Mouse (Mus musculus): ENCODE results near the gene Krtap10-10. TPM values are rescaled to one million over a fixed set of nuclear protein-coding genes. Genes with fewer than 3 reads are reported as not detected.

Gene Krtap10-10
- polyA plus RNA-seq (2014; fragmentation: Illumina TruSeq; extraction: RNeasy Lipid Tissue Mini Kit (QIAGEN cat#74804); ENCODE audit: low read depth, low replicate concordance) = not detected

GRCm38 (mm10) chr10:77835647-77836046 lies at the start of gene Krtap10-10:
Gene Krtap10-10, plus strand, starts transcription at chr10:77835947.

DNA sequence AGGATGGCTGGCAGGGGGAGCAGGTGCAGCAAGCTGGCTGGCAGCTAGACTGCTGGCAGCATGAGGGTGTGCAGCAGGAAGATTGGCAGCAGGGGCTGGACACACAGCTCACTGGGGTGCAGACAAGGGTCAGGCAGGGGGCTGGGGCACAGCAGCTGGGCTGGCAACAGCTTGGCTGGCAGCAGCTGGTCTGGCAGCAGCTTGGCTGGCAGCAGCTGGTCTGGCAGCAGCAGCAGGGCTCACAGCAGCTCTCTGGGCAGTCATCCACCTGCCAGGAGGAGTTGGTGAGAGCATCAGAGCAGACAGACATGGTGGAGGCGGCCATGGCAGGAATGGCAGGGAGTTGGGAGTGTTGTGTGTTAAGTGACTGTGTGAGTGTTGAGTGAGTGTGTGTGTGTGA lies 47.9 kb upstream of the Krtap10-10 start, which contains the start of gene Gm7137:
Gm7137 (minus strand) TSS at position 325 of the 400 bp plus-strand sequence.

GRCm38 (mm10) chr10:77794976-77795375 lies 40.8 kb upstream of the Krtap10-10 start, which contains the start of gene Gm9639:
Gene Gm9639, minus strand, starts transcription at chr10:77795076.

DNA sequence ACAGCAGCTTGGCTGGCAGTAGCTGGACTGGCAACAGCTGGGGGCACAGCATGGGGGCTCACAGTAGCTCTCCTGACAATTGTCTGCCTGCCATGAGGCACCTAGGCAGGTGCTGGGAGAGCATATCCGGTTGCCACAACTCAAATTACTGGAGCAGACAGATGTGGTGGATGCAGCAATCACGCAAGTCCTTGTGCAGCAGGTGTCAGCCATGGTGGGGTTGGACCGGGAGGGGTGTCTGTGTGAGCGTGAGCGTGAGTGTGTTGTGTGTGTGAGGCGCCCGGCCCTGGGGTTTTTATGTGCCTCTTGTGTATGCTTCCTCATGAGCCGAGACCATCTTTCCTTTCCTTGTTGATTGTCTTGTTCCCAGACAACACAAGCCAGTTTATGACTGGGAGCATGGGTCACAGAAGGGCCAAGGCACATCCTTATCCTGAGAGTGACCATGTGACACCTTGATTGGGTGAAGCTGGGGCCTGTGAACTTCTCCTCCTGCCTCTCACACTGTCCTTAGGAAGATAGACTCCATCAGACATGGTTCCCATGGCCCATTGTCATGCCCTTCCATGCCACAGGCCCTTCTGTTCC lies 36.7 kb upstream of the Krtap10-10 start, which contains the start of gene Gm19668:
Gm19668 (minus strand) TSS at position 213 of the 588 bp plus-strand sequence.

DNA sequence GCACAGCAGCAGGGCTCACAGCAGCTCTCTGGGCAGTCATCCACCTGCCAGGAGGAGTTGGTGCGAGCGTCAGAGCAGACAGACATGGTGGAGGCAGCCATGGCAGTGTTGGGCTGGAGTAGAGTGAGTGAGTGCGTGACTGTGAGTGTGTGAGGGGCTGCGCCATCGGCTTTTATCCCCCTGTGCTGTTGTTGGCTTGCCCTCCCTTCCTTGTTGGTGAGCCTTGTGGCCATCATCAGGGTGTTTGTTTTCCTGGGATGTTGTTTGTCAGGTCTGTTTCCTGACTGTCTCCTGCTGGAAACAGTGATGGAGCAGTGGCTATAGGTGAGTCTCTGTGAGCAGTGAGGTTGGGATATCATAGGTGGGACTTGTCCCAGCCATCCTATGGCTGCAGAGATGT lies 24.0 kb upstream of the Krtap10-10 start, which contains the start of gene Gm9507:
Gm9507 (minus strand) TSS at position 101 of the 400 bp plus-strand sequence.

GRCm38 (mm10) chr10:77814382-77814781 lies 21.4 kb upstream of the Krtap10-10 start, which contains the start of gene Gm2696:
Gene Gm2696, plus strand, starts transcription at chr10:77814682.

DNA sequence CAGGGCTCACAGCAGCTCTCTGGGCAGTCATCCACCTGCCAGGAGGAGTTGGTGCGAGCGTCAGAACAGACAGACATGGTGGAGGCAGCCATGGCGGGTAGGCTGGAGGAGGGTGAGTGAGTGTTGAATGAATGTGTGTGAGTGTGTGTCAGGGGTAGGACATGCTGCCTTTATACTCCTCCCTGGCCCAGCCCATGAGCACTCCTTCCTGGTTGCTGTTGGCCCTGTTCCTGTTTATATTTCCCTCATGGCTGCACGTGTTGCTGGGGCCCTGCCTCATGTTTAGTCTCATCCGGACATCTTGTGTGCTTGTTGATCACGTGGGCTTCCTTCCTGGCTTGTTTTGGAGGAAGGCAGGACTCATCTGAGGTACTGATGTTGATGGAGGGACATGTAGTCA lies 8.8 kb upstream of the Krtap10-10 start, which contains the start of gene Krtap10-4:
Krtap10-4 (minus strand) TSS at position 145 of the 400 bp plus-strand sequence.

GRCm38 (mm10) chr10:77846503-77846902 lies 10.8 kb downstream of the Krtap10-10 start, which contains the start of gene Gm36176:
Gene Gm36176, plus strand, starts transcription at chr10:77846803.

GRCm38 (mm10) chr10:77852559-77852958 lies 16.8 kb downstream of the Krtap10-10 start, which contains the start of gene Gm10318:
Gene Gm10318, plus strand, starts transcription at chr10:77852859.

GRCm38 (mm10) chr10:77861675-77862074 lies 25.9 kb downstream of the Krtap10-10 start, which contains the start of gene Gm3285:
Gene Gm3285, plus strand, starts transcription at chr10:77861975.

Other genes starting within 250 kb of the Krtap10-10 start
- gene Sumo3, start 229.8 kb upstream of the Krtap10-10 start, polyA plus RNA-seq (2014; fragmentation: Illumina TruSeq; extraction: RNeasy Lipid Tissue Mini Kit (QIAGEN cat#74804); ENCODE audit: low read depth, low replicate concordance) = 72.2 TPM
- not detected for gene Gm49325, start 229.8 kb upstream of the Krtap10-10 start, polyA plus RNA-seq (2014; fragmentation: Illumina TruSeq; extraction: RNeasy Lipid Tissue Mini Kit (QIAGEN cat#74804); ENCODE audit: low read depth, low replicate concordance)
- gene Ube2g2, start 213.7 kb upstream of the Krtap10-10 start, polyA plus RNA-seq (2014; fragmentation: Illumina TruSeq; extraction: RNeasy Lipid Tissue Mini Kit (QIAGEN cat#74804); ENCODE audit: low read depth, low replicate concordance) = 10.8 TPM
- gene Tspear, start 149.4 kb upstream of the Krtap10-10 start, polyA plus RNA-seq (2014; fragmentation: Illumina TruSeq; extraction: RNeasy Lipid Tissue Mini Kit (QIAGEN cat#74804); ENCODE audit: low read depth, low replicate concordance) = not detected
- gene Gm19402, start 145.2 kb upstream of the Krtap10-10 start, polyA plus RNA-seq (2014; fragmentation: Illumina TruSeq; extraction: RNeasy Lipid Tissue Mini Kit (QIAGEN cat#74804); ENCODE audit: low read depth, low replicate concordance) = not detected
- not detected for gene Gm9508, start 138.7 kb upstream of the Krtap10-10 start, polyA plus RNA-seq (2014; fragmentation: Illumina TruSeq; extraction: RNeasy Lipid Tissue Mini Kit (QIAGEN cat#74804); ENCODE audit: low read depth, low replicate concordance)
- gene Gm10272, start 129.3 kb upstream of the Krtap10-10 start, polyA plus RNA-seq (2014; fragmentation: Illumina TruSeq; extraction: RNeasy Lipid Tissue Mini Kit (QIAGEN cat#74804); ENCODE audit: low read depth, low replicate concordance) = not detected
- gene Gm10024, start 124.5 kb upstream of the Krtap10-10 start, polyA plus RNA-seq (2014; fragmentation: Illumina TruSeq; extraction: RNeasy Lipid Tissue Mini Kit (QIAGEN cat#74804); ENCODE audit: low read depth, low replicate concordance) = not detected
- gene Gm10142, start 120.1 kb upstream of the Krtap10-10 start, polyA plus RNA-seq (2014; fragmentation: Illumina TruSeq; extraction: RNeasy Lipid Tissue Mini Kit (QIAGEN cat#74804); ENCODE audit: low read depth, low replicate concordance) = not detected
- gene Krtap12-1, start 115.3 kb upstream of the Krtap10-10 start, polyA plus RNA-seq (2014; fragmentation: Illumina TruSeq; extraction: RNeasy Lipid Tissue Mini Kit (QIAGEN cat#74804); ENCODE audit: low read depth, low replicate concordance) = not detected
- not detected for gene Gm10100, start 109.5 kb upstream of the Krtap10-10 start, polyA plus RNA-seq (2014; fragmentation: Illumina TruSeq; extraction: RNeasy Lipid Tissue Mini Kit (QIAGEN cat#74804); ENCODE audit: low read depth, low replicate concordance)
- not detected for gene Gm18596, start 93.3 kb upstream of the Krtap10-10 start, polyA plus RNA-seq (2014; fragmentation: Illumina TruSeq; extraction: RNeasy Lipid Tissue Mini Kit (QIAGEN cat#74804); ENCODE audit: low read depth, low replicate concordance)
- not detected for gene Gm9736, start 84.6 kb upstream of the Krtap10-10 start, polyA plus RNA-seq (2014; fragmentation: Illumina TruSeq; extraction: RNeasy Lipid Tissue Mini Kit (QIAGEN cat#74804); ENCODE audit: low read depth, low replicate concordance)
- not detected for gene Gm3233, start 76.3 kb upstream of the Krtap10-10 start, polyA plus RNA-seq (2014; fragmentation: Illumina TruSeq; extraction: RNeasy Lipid Tissue Mini Kit (QIAGEN cat#74804); ENCODE audit: low read depth, low replicate concordance)
- gene Gm3238, start 64.6 kb upstream of the Krtap10-10 start, polyA plus RNA-seq (2014; fragmentation: Illumina TruSeq; extraction: RNeasy Lipid Tissue Mini Kit (QIAGEN cat#74804); ENCODE audit: low read depth, low replicate concordance) = not detected
- not detected for gene Gm7138, start 59.0 kb upstream of the Krtap10-10 start, polyA plus RNA-seq (2014; fragmentation: Illumina TruSeq; extraction: RNeasy Lipid Tissue Mini Kit (QIAGEN cat#74804); ENCODE audit: low read depth, low replicate concordance)
- gene Gm3250, start 53.4 kb upstream of the Krtap10-10 start, polyA plus RNA-seq (2014; fragmentation: Illumina TruSeq; extraction: RNeasy Lipid Tissue Mini Kit (QIAGEN cat#74804); ENCODE audit: low read depth, low replicate concordance) = not detected
- not detected for gene Gm7137, start 47.7 kb upstream of the Krtap10-10 start, polyA plus RNA-seq (2014; fragmentation: Illumina TruSeq; extraction: RNeasy Lipid Tissue Mini Kit (QIAGEN cat#74804); ENCODE audit: low read depth, low replicate concordance)
- gene Gm9639, start 40.9 kb upstream of the Krtap10-10 start, polyA plus RNA-seq (2014; fragmentation: Illumina TruSeq; extraction: RNeasy Lipid Tissue Mini Kit (QIAGEN cat#74804); ENCODE audit: low read depth, low replicate concordance) = not detected
- not detected for gene Gm19668, start 36.8 kb upstream of the Krtap10-10 start, polyA plus RNA-seq (2014; fragmentation: Illumina TruSeq; extraction: RNeasy Lipid Tissue Mini Kit (QIAGEN cat#74804); ENCODE audit: low read depth, low replicate concordance)
- gene Gm9507, start 24.1 kb upstream of the Krtap10-10 start, polyA plus RNA-seq (2014; fragmentation: Illumina TruSeq; extraction: RNeasy Lipid Tissue Mini Kit (QIAGEN cat#74804); ENCODE audit: low read depth, low replicate concordance) = not detected
- not detected for gene Gm2696, start 21.3 kb upstream of the Krtap10-10 start, polyA plus RNA-seq (2014; fragmentation: Illumina TruSeq; extraction: RNeasy Lipid Tissue Mini Kit (QIAGEN cat#74804); ENCODE audit: low read depth, low replicate concordance)
- not detected for gene Krtap10-4, start 8.9 kb upstream of the Krtap10-10 start, polyA plus RNA-seq (2014; fragmentation: Illumina TruSeq; extraction: RNeasy Lipid Tissue Mini Kit (QIAGEN cat#74804); ENCODE audit: low read depth, low replicate concordance)
- gene Gm36176, start 10.9 kb downstream of the Krtap10-10 start, polyA plus RNA-seq (2014; fragmentation: Illumina TruSeq; extraction: RNeasy Lipid Tissue Mini Kit (QIAGEN cat#74804); ENCODE audit: low read depth, low replicate concordance) = not detected
- not detected for gene Gm10318, start 16.9 kb downstream of the Krtap10-10 start, polyA plus RNA-seq (2014; fragmentation: Illumina TruSeq; extraction: RNeasy Lipid Tissue Mini Kit (QIAGEN cat#74804); ENCODE audit: low read depth, low replicate concordance)
- gene Gm3285, start 26.0 kb downstream of the Krtap10-10 start, polyA plus RNA-seq (2014; fragmentation: Illumina TruSeq; extraction: RNeasy Lipid Tissue Mini Kit (QIAGEN cat#74804); ENCODE audit: low read depth, low replicate concordance) = not detected
- 15.8 TPM for gene Lrrc3, start 66.6 kb downstream of the Krtap10-10 start, polyA plus RNA-seq (2014; fragmentation: Illumina TruSeq; extraction: RNeasy Lipid Tissue Mini Kit (QIAGEN cat#74804); ENCODE audit: low read depth, low replicate concordance)
- 1.7 TPM for gene Trpm2, start 134.6 kb downstream of the Krtap10-10 start, polyA plus RNA-seq (2014; fragmentation: Illumina TruSeq; extraction: RNeasy Lipid Tissue Mini Kit (QIAGEN cat#74804); ENCODE audit: low read depth, low replicate concordance)
- gene 1810043G02Rik, start 142.6 kb downstream of the Krtap10-10 start, polyA plus RNA-seq (2014; fragmentation: Illumina TruSeq; extraction: RNeasy Lipid Tissue Mini Kit (QIAGEN cat#74804); ENCODE audit: low read depth, low replicate concordance) = 0.72 TPM
- gene Pfkl, start 174.1 kb downstream of the Krtap10-10 start, polyA plus RNA-seq (2014; fragmentation: Illumina TruSeq; extraction: RNeasy Lipid Tissue Mini Kit (QIAGEN cat#74804); ENCODE audit: low read depth, low replicate concordance) = 1.1 TPM
- not detected for gene Dnmt3l, start 206.0 kb downstream of the Krtap10-10 start, polyA plus RNA-seq (2014; fragmentation: Illumina TruSeq; extraction: RNeasy Lipid Tissue Mini Kit (QIAGEN cat#74804); ENCODE audit: low read depth, low replicate concordance)
- not detected for gene Aire, start 207.7 kb downstream of the Krtap10-10 start, polyA plus RNA-seq (2014; fragmentation: Illumina TruSeq; extraction: RNeasy Lipid Tissue Mini Kit (QIAGEN cat#74804); ENCODE audit: low read depth, low replicate concordance)
- 0.48 TPM for gene Icosl, start 233.4 kb downstream of the Krtap10-10 start, polyA plus RNA-seq (2014; fragmentation: Illumina TruSeq; extraction: RNeasy Lipid Tissue Mini Kit (QIAGEN cat#74804); ENCODE audit: low read depth, low replicate concordance)

All from liver, adult 10 weeks (tissue).